8 mouse cellular contexts compared by ENCODE assay signal in the genomic region with DNA sequence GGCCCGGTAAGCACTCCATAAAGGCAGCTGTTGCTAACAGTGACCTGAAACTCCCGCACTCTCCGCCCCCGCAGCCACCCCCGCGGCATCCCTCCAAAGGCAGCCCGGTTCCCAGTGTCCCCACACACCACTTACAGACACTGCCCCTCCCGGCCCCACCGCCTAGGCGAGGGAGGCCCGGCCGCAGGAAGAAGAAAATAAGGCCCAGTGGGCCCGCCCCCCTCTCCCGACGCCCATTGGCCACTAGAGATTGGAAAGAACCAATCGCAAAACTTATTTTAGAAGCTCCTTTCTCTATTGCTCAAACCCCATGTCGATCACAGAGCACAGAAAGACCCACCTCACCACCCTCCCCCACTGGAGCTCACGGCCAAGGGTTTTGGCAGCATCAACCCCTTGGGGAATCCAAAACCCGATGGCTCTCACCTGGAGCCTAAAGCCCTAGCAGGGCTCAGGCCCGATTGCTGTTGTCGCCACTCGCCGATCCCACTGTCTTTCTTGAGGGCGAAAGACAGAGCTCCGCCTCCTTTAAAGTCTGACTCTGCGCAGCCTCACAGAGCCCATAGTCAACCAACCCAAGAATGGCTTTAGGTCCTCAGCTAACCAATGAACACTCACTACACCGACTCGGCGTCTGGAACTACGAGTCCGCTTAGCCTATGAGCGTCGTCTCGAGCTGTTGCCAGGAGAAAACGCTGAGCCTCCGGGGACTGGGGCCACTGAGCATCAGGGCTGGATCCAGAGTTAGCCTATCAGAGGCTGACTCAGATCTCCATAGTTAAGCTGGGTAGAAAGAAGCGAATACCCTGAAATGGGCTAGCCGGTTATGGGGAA. TPM values are rescaled to one million over a fixed set of nuclear protein-coding genes. Genes with fewer than 3 reads are reported as not detected.
DNase-seq lines count a peak whose midpoint lies in the region; ATAC-seq and TF ChIP-seq lines count a peak whose summit lies in the region.

A gene (minus strand): TSS at position 577 of the 834 bp plus-strand sequence.

- under 1% methylated on average over 38 of the region's 38 CpGs for WGBS in hindbrain, embryonic 10.5 days
- WGBS in lung, postnatal 0 days, result under 1% methylated on average over 38 of the region's 38 CpGs

- peak within 1 kb of the TSS; percentile 83 for H3K9ac ChIP-seq in lung, postnatal 0 days (replicated peaks; ENCODE audit: low read depth)

- no peaks in the 10 kb centered on the region for H3K27me3 ChIP-seq in hindbrain, embryonic 10.5 days (ENCODE audit: insufficient read depth, poor library complexity, severe bottlenecking)
- H3K27me3 ChIP-seq in lung, postnatal 0 days (replicated peaks; ENCODE audit: insufficient read depth, low read length), result no peaks in the 10 kb centered on the region

- H3K4me3 ChIP-seq in hindbrain, embryonic 10.5 days, result peak within 1 kb of the TSS; percentile 83
- H3K4me3 ChIP-seq in lung, postnatal 0 days (ENCODE audit: low read depth, low read length), result peak within 1 kb of the TSS; percentile 78

- H3K4me1 ChIP-seq in hindbrain, embryonic 10.5 days (replicated peaks), result peaks cover 14% of the 10 kb centered on the region
- no peaks in the 10 kb centered on the region for H3K4me1 ChIP-seq in lung, postnatal 0 days (ENCODE audit: insufficient read depth, low read depth, low read length)

- no peak; the same call in 1 of the 2 replicates for TF ChIP-seq CTCF in lung, postnatal 0 days (IDR thresholded peaks at IDR 0.05)

- DNase-seq in MN1 (ENCODE audit: low spot score), result peak; percentile 94
- peak; percentile 98 for DNase-seq in cerebellum, adult 9-10 months
- peak; percentile 93 for DNase-seq in hindbrain, embryonic 10.5 days (ENCODE audit: low spot score)
- peak; percentile 98 for DNase-seq in layer of hippocampus, adult 9-11 months
- DNase-seq in lung, postnatal 0 days (ENCODE audit: low spot score), result peak; percentile 99
- DNase-seq in ovary, postnatal 14 days (ENCODE audit: low spot score), result peak; percentile 78
- DNase-seq in thymus, postnatal 14 days, result peak; percentile 94

- H3K9me3 ChIP-seq in hindbrain, embryonic 10.5 days, result no peaks in the 10 kb centered on the region
- no peaks in the 10 kb centered on the region for H3K9me3 ChIP-seq in lung, postnatal 0 days (ENCODE audit: low read length)

- H3K36me3 ChIP-seq in hindbrain, embryonic 10.5 days, result peaks cover 27% of the 10 kb centered on the region
- H3K36me3 ChIP-seq in lung, postnatal 0 days (ENCODE audit: insufficient read depth, low read length), result peaks cover 15% of the 10 kb centered on the region

- peak within 1 kb of the TSS; percentile 96 for H3K27ac ChIP-seq in hindbrain, embryonic 10.5 days
- H3K27ac ChIP-seq in lung, postnatal 0 days (ENCODE audit: low read length), result peak within 1 kb of the TSS; percentile 95

- peak within 1 kb of the TSS; percentile 54 for H3K4me2 ChIP-seq in lung, postnatal 0 days (replicated peaks; ENCODE audit: low read depth, low read length)

- TF ChIP-seq EP300 in lung, postnatal 0 days (IDR thresholded peaks at IDR 0.05), result peak; percentile 70

- peak; percentile 98 for ATAC-seq in frontal cortex, adult (ENCODE audit: low TSS enrichment)
- ATAC-seq in lung, postnatal 0 days, result peak; percentile 99

RNA-seq across cellular contexts. Expression of the gene that starts here (rescaled TPM):
- polyA plus RNA-seq in hindbrain, embryonic 10.5 days (2016; fragmentation: Nextera tagmentation; extraction: Ambion mirVana), result 33.9 and 40.2 TPM in 2 replicates
- polyA plus RNA-seq in lung, postnatal 0 days (2015; fragmentation: Nextera tagmentation; extraction: Ambion mirVana), result 20.3 and 23.4 TPM in 2 replicates

Comparison
In these comparisons a context has a peak if more than half of its experiments do, and no peak if none do; other contexts are left out.
1. Peak in every context shown above with its lines: DNase-seq, ATAC-seq, H3K4me3 ChIP-seq and H3K27ac ChIP-seq.